Mouse (Mus musculus): ENCODE data around the gene Ajap1.

DNA sequence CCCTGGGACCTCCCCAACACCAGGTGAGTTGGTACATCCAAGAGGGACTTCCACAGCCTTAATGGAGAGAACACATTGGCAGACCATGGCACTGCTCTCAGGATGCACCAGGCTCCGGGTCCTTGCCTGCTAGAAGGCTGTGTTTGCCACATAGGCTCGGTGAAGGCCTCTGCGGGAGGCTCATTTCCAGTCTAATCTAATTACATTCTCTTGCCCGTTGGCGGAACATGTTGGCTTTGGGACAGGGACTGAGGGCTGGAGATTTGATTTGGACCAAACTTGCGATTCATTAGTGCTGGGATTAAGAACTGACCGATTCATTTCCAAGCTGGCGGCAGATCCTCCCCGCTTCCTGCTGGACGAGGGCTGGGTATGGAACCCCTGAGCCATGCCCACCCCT lies 101.7 kb downstream of the Ajap1 start:
- TF ChIP-seq POLR2A (IDR thresholded peaks at IDR 0.05; ENCODE audit: insufficient read depth, low read depth, low read length) (no peak), CTCF (IDR thresholded peaks at IDR 0.05) (no peak)
